ENCODE assay signal across 26 mouse cellular contexts in genomic region chr1:131141449-131141848, GRCm38 (mm10). TPM values are rescaled to one million over a fixed set of nuclear protein-coding genes. Genes with fewer than 3 reads are reported as not detected.
DNase-seq lines count a peak whose midpoint lies in the region; ATAC-seq and TF ChIP-seq lines count a peak whose summit lies in the region.
"Had no signal": no experiment of that assay in that cellular context is flagged by ENCODE, and none has a peak within 500 bp of the region (broad histone marks: within the 10 kb centered on the region; RNA-seq: fewer than 3 reads in every experiment).

No protein-coding gene starts in this region.

- peaks cover 3% of the 10 kb centered on the region for H3K4me1 ChIP-seq in ES-Bruce4 (ENCODE audit: control insufficient read depth, insufficient read depth, low read length)
- peaks cover 15% of the 10 kb centered on the region for H3K4me1 ChIP-seq in embryonic fibroblast, embryonic 13.5 days (ENCODE audit: control insufficient read depth, insufficient read depth, low read length)

- TF ChIP-seq EP300 in ES-Bruce4 (IDR thresholded peaks at IDR 0.05; ENCODE audit: insufficient read depth, low read depth, low read length), result no peak

- H3K4me3 ChIP-seq in ES-Bruce4 (ENCODE audit: low read depth, low read length), result no peak overlapping the region
- H3K4me3 ChIP-seq in embryonic fibroblast, embryonic 13.5 days (ENCODE audit: insufficient read depth, low read length), result no peak overlapping the region
- H3K4me3 ChIP-seq: embryonic facial prominence, embryonic 13.5 days; embryonic facial prominence, embryonic 15.5 days; forebrain, embryonic 13.5 days; forebrain, embryonic 15.5 days had no signal

- DNase-seq in 416B (ENCODE audit: low read depth) (peak; percentile 79), NIH3T3 (ENCODE audit: low read depth) (peak; percentile 60)
- no peak for DNase-seq in yolk sac, embryonic 10.5 days (ENCODE audit: low spot score)
- DNase-seq in B cell, adult 2 months, result no peak
- no peak for DNase-seq in frontal cortex, postnatal 14 days (ENCODE audit: low spot score in 2 of 2)
- DNase-seq: adrenal gland, adult 8-10 months; adrenal gland, postnatal 14 days; adrenal gland, postnatal 36 days; cerebellum, adult 11 months; cerebellum, adult 18-20 months; cerebellum, adult 8-10 months; cerebellum, adult 9-11 months; cerebellum, postnatal 14 days; cerebellum, postnatal 36 days; embryo, embryonic 11 days; forebrain, postnatal 0 days had no signal

- H3K9ac ChIP-seq in ES-Bruce4 (ENCODE audit: low read depth, poor library complexity, severe bottlenecking), result no peak overlapping the region
- H3K9ac ChIP-seq: embryonic facial prominence, embryonic 13.5 days; embryonic facial prominence, embryonic 15.5 days; forebrain, embryonic 13.5 days; forebrain, embryonic 15.5 days; forebrain, postnatal 0 days had no signal

- no peaks in the 10 kb centered on the region; the same call in 1 of the 2 replicates for H3K36me3 ChIP-seq in ES-Bruce4 (ENCODE audit: control insufficient read depth, insufficient read depth, low read length, poor library complexity, severe bottlenecking)
- H3K36me3 ChIP-seq: embryonic facial prominence, embryonic 13.5 days; embryonic facial prominence, embryonic 15.5 days; forebrain, embryonic 15.5 days; G1E had no signal

- ATAC-seq in frontal cortex, adult (ENCODE audit: low TSS enrichment), result no peak
- ATAC-seq: activated CD4-positive, CD25-positive, alpha-beta regulatory T cell, adult 4 months; forebrain, embryonic 13.5 days; forebrain, embryonic 15.5 days; forebrain, postnatal 0 days; Patski had no signal

- H3K27ac ChIP-seq in ES-Bruce4 (ENCODE audit: insufficient read depth, low read length), result peak overlapping the region; percentile 33
- peak overlapping the region; percentile 47; the same call in 1 of the 2 replicates for H3K27ac ChIP-seq in embryonic fibroblast, embryonic 13.5 days (ENCODE audit: insufficient read depth, low read length)
- H3K27ac ChIP-seq: embryonic facial prominence, embryonic 13.5 days; embryonic facial prominence, embryonic 15.5 days; forebrain, embryonic 13.5 days; forebrain, embryonic 15.5 days had no signal

- no peak for TF ChIP-seq POLR2A in ES-Bruce4 (IDR thresholded peaks at IDR 0.05; ENCODE audit: insufficient read depth, low read length)
- TF ChIP-seq POLR2A in embryonic fibroblast, embryonic 13.5 days (IDR thresholded peaks at IDR 0.05; ENCODE audit: low read depth, low read length), result no peak

- H3K9me3 ChIP-seq in ES-Bruce4 (replicated peaks; ENCODE audit: control insufficient read depth, insufficient read depth, low read length, poor library complexity, severe bottlenecking), result no peaks in the 10 kb centered on the region
- H3K9me3 ChIP-seq: embryonic facial prominence, embryonic 13.5 days; embryonic facial prominence, embryonic 15.5 days; forebrain, embryonic 13.5 days; forebrain, embryonic 15.5 days had no signal

- no peaks in the 10 kb centered on the region for H3K27me3 ChIP-seq in ES-Bruce4 (ENCODE audit: control insufficient read depth, insufficient read depth, low read length, poor library complexity, severe bottlenecking)
- H3K27me3 ChIP-seq: embryonic facial prominence, embryonic 15.5 days; forebrain, embryonic 13.5 days; forebrain, embryonic 15.5 days; Patski had no signal

- no peak for TF ChIP-seq CTCF in ES-Bruce4 (IDR thresholded peaks at IDR 0.05; ENCODE audit: low read depth, low read length)
- TF ChIP-seq CTCF in embryonic fibroblast, embryonic 13.5 days (IDR thresholded peaks at IDR 0.05; ENCODE audit: borderline replicate concordance, insufficient read depth, low read length), result no peak

RNA-seq across cellular contexts. Expression of gene Dyrk3, which starts 3.3 kb away (rescaled TPM):
- 27.3 and 27.6 TPM in 2 replicates for polyA plus RNA-seq in ES-Bruce4 (2011; ENCODE audit: insufficient read depth, insufficient read length, low read depth, missing spikeins)
- 4.5 TPM in 2 replicates for polyA plus RNA-seq in embryonic fibroblast, embryonic 13.5 days (2011; ENCODE audit: insufficient read length, low read depth, missing spikeins)

RNA-seq across cellular contexts. Expression of gene Eif2d, which starts 11.5 kb away (rescaled TPM):
- polyA plus RNA-seq in ES-Bruce4 (2011; ENCODE audit: insufficient read depth, insufficient read length, low read depth, missing spikeins), result 96.5 and 99.1 TPM in 2 replicates
- polyA plus RNA-seq in embryonic fibroblast, embryonic 13.5 days (2011; ENCODE audit: insufficient read length, low read depth, missing spikeins), result 46.7 and 46.9 TPM in 2 replicates

RNA-seq across cellular contexts. Expression of gene Mapkapk2, which starts 43.8 kb away (rescaled TPM):
- 64.9 and 65.1 TPM in 2 replicates for polyA plus RNA-seq in ES-Bruce4 (2011; ENCODE audit: insufficient read depth, insufficient read length, low read depth, missing spikeins)
- 111 and 124 TPM in 2 replicates for polyA plus RNA-seq in embryonic fibroblast, embryonic 13.5 days (2011; ENCODE audit: insufficient read length, low read depth, missing spikeins)

Comparison
In these comparisons a context has a peak if more than half of its experiments do, and no peak if none do; other contexts are left out.
1. DNase-seq: peak in 416B (single experiment) and NIH3T3 (single experiment); none in yolk sac, embryonic 10.5 days (single experiment), B cell, adult 2 months (0 of 2) and frontal cortex, postnatal 14 days (0 of 2).